Mouse (Mus musculus) liver, embryonic 15.5 days (tissue): ENCODE results near the gene Cep72. TPM values are rescaled to one million over a fixed set of nuclear protein-coding genes. Genes with fewer than 3 reads are reported as not detected.

Source experiments
- ATAC-seq: fragments of 200-750 bp; cut with Nextera tagmentation; 2 replicates; pipeline ENCODE4 v1.8.0; 2017; ENCODE audit warnings: moderate number of reproducible peaks, mild to moderate bottlenecking, moderate library complexity; ENCODE audit not compliant: insufficient read depth
- H3K27ac ChIP-seq: fragments of 300-500 bp; sonication (generic); replicated peaks from 2 replicates; pipeline ENCODE4 v1.5.1; 2015; ENCODE audit warnings: mild to moderate bottlenecking, inconsistent platforms
- H3K27me3 ChIP-seq: fragments of 300-500 bp; sonication (generic); 2 replicates; pipeline ENCODE4 v1.6.1; 2015; ENCODE audit warnings: mild to moderate bottlenecking, inconsistent platforms
- H3K36me3 ChIP-seq: fragments of 300-500 bp; sonication (generic); replicated peaks from 2 replicates; pipeline ENCODE4 v1.6.1; 2015; ENCODE audit warnings: moderate library complexity, mild to moderate bottlenecking, inconsistent platforms
- H3K4me1 ChIP-seq: fragments of 300-500 bp; sonication (generic); replicated peaks from 2 replicates; pipeline ENCODE4 v1.6.1; 2015; ENCODE audit warnings: inconsistent platforms
- H3K4me2 ChIP-seq: fragments of 300-500 bp; sonication (generic); 2 replicates; pipeline ENCODE4 v1.6.1; 2015; ENCODE audit warnings: moderate library complexity, mild to moderate bottlenecking, inconsistent platforms
- H3K4me3 ChIP-seq: fragments of 300-500 bp; sonication (generic); replicated peaks from 2 replicates; pipeline ENCODE4 v1.5.1; 2015; ENCODE audit warnings: mild to moderate bottlenecking, inconsistent platforms
- H3K9ac ChIP-seq: fragments of 300-500 bp; sonication (generic); 2 replicates; pipeline ENCODE4 v1.6.1; 2015; ENCODE audit warnings: moderate library complexity, mild to moderate bottlenecking, inconsistent platforms
- H3K9me3 ChIP-seq: fragments of 300-500 bp; sonication (generic); replicated peaks from 2 replicates; pipeline ENCODE4 v1.6.1; 2016; ENCODE audit warnings: inconsistent platforms
- WGBS: fragments of 180-500 bp; shearing (Covaris S2); methylation state at CpG from one replicate; pipeline ENCODE4 v1.1.7; 2015; ENCODE audit warnings: mixed read lengths; ENCODE audit not compliant: insufficient replicate concordance; 5-methylcytosine and 5-hydroxymethylcytosine counted together
- polyA plus RNA-seq: library from polyadenylated mRNA; unstranded; fragments of >200 nt; fragmentation: Nextera tagmentation; extraction: Ambion mirVana; gene quantifications from 2 replicates; pipeline ENCODE4 v1.2.1, GENCODE M21; 2015

The Cep72 gene
- polyA plus RNA-seq: 6.8 and 7.2 TPM in 2 replicates

- peaks cover 44% of the 10 kb centered on the region for H3K4me1 ChIP-seq
- no peaks in the 10 kb centered on the region for H3K9me3 ChIP-seq
- peak within 1 kb of the TSS; percentile 85 for H3K27ac ChIP-seq
- peak within 1 kb of the TSS; percentile 66 for H3K4me2 ChIP-seq
- ATAC-seq: peak; percentile 89
- H3K27me3 ChIP-seq: no peaks in the 10 kb centered on the region
- WGBS: 2% methylated on average over 48 of the region's 48 CpGs
- H3K4me3 ChIP-seq: peak within 1 kb of the TSS; percentile 78
- peaks cover 10% of the 10 kb centered on the region for H3K36me3 ChIP-seq
- H3K9ac ChIP-seq: peak within 1 kb of the TSS; percentile 86
Observed at GRCm38 (mm10) chr13:74061613-74062377, at the start of gene Cep72. Gene Cep72, minus strand, starts transcription at chr13:74062299.

- Histone ChIP-seq H3K4me3 (no peak overlapping the region), H3K9ac (no peak overlapping the region), H3K27me3 (no peaks in the 10 kb centered on the region), H3K4me2 (no peak overlapping the region), H3K9me3 (no peaks in the 10 kb centered on the region), H3K4me1 (no peaks in the 10 kb centered on the region), H3K36me3 (no peaks in the 10 kb centered on the region), H3K27ac (no peak overlapping the region)
- ATAC-seq: no peak
- WGBS: 61% methylated on average over 2 of the region's 2 CpGs
Observed at GRCm38 (mm10) chr13:74107410-74107809, 45.3 kb upstream of the Cep72 start.

GRCm38 (mm10) chr13:74104417-74104816 lies 42.3 kb upstream of the Cep72 start:
- H3K4me2 ChIP-seq: no peak overlapping the region
- H3K36me3 ChIP-seq: no peaks in the 10 kb centered on the region
- no peak overlapping the region for H3K4me3 ChIP-seq
- H3K9ac ChIP-seq: no peak overlapping the region
- H3K4me1 ChIP-seq: no peaks in the 10 kb centered on the region
- H3K27me3 ChIP-seq: no peaks in the 10 kb centered on the region
- H3K27ac ChIP-seq: no peak overlapping the region
- H3K9me3 ChIP-seq: no peaks in the 10 kb centered on the region
- 68% methylated on average over 7 of the region's 7 CpGs for WGBS
- ATAC-seq: no peak

- H3K9me3 ChIP-seq: no peaks in the 10 kb centered on the region
- no peaks in the 10 kb centered on the region for H3K4me1 ChIP-seq
- peaks cover 4% of the 10 kb centered on the region for H3K27me3 ChIP-seq
- H3K4me3 ChIP-seq: no peak overlapping the region
- H3K9ac ChIP-seq: no peak overlapping the region
- WGBS: 67% methylated on average over 4 of the region's 4 CpGs
- ATAC-seq: no peak
- H3K4me2 ChIP-seq: no peak overlapping the region
- no peaks in the 10 kb centered on the region for H3K36me3 ChIP-seq
- no peak overlapping the region for H3K27ac ChIP-seq
Observed at GRCm38 (mm10) chr13:74102831-74103582, 40.9 kb upstream of the Cep72 start.

- no peak for ATAC-seq
- no peaks in the 10 kb centered on the region for H3K4me1 ChIP-seq
- no peak overlapping the region for H3K9ac ChIP-seq
- no peak overlapping the region for H3K4me3 ChIP-seq
- H3K9me3 ChIP-seq: no peaks in the 10 kb centered on the region
- WGBS: 64% methylated on average over 8 of the region's 8 CpGs
- H3K27ac ChIP-seq: no peak overlapping the region
- H3K4me2 ChIP-seq: no peak overlapping the region
- no peaks in the 10 kb centered on the region for H3K36me3 ChIP-seq
- peaks cover 4% of the 10 kb centered on the region for H3K27me3 ChIP-seq
Observed at GRCm38 (mm10) chr13:74102108-74102830, 40.2 kb upstream of the Cep72 start.

- no peak for ATAC-seq
- Histone ChIP-seq H3K4me1 (no peaks in the 10 kb centered on the region), H3K36me3 (no peaks in the 10 kb centered on the region), H3K4me3 (no peak overlapping the region), H3K27ac (no peak overlapping the region), H3K4me2 (no peak overlapping the region), H3K27me3 (peaks cover 4% of the 10 kb centered on the region), H3K9me3 (no peaks in the 10 kb centered on the region), H3K9ac (no peak overlapping the region)
- 63% methylated on average over 6 of the region's 6 CpGs for WGBS
Observed at GRCm38 (mm10) chr13:74098913-74099312, 36.8 kb upstream of the Cep72 start.

- no peak overlapping the region for H3K4me3 ChIP-seq
- no peaks in the 10 kb centered on the region for H3K9me3 ChIP-seq
- H3K36me3 ChIP-seq: no peaks in the 10 kb centered on the region
- no peak overlapping the region for H3K9ac ChIP-seq
- no peak for ATAC-seq
- 27% methylated on average over 2 of the region's 2 CpGs for WGBS
- peaks cover 4% of the 10 kb centered on the region for H3K27me3 ChIP-seq
- no peak overlapping the region for H3K27ac ChIP-seq
- H3K4me1 ChIP-seq: no peaks in the 10 kb centered on the region
- H3K4me2 ChIP-seq: no peak overlapping the region
Observed at GRCm38 (mm10) chr13:74096715-74097363, 34.7 kb upstream of the Cep72 start.

- no peak overlapping the region for H3K4me2 ChIP-seq
- 44% methylated on average over 2 of the region's 2 CpGs for WGBS
- no peaks in the 10 kb centered on the region for H3K4me1 ChIP-seq
- ATAC-seq: no peak
- H3K9ac ChIP-seq: no peak overlapping the region
- H3K9me3 ChIP-seq: no peaks in the 10 kb centered on the region
- no peak overlapping the region for H3K4me3 ChIP-seq
- peaks cover 4% of the 10 kb centered on the region for H3K27me3 ChIP-seq
- H3K27ac ChIP-seq: no peak overlapping the region
- H3K36me3 ChIP-seq: no peaks in the 10 kb centered on the region
Observed at GRCm38 (mm10) chr13:74095936-74096335, 33.8 kb upstream of the Cep72 start.

GRCm38 (mm10) chr13:74090265-74090664 lies 28.2 kb upstream of the Cep72 start:
- ATAC-seq: no peak
- WGBS: 30% methylated on average over 3 of the region's 3 CpGs

GRCm38 (mm10) chr13:74073369-74073768 lies 11.3 kb upstream of the Cep72 start:
- Histone ChIP-seq H3K4me3 (no peak overlapping the region), H3K4me1 (peaks cover 20% of the 10 kb centered on the region), H3K4me2 (no peak overlapping the region), H3K27ac (no peak overlapping the region), H3K9ac (no peak overlapping the region), H3K9me3 (no peaks in the 10 kb centered on the region), H3K27me3 (peaks cover 32% of the 10 kb centered on the region), H3K36me3 (no peaks in the 10 kb centered on the region)
- WGBS: 71% methylated on average over 7 of the region's 7 CpGs
- ATAC-seq: no peak

More at GRCm38 (mm10) chr13:74090265-74090664, 28.2 kb upstream of the Cep72 start:
- Histone ChIP-seq H3K4me2 (no peak overlapping the region), H3K9ac (no peak overlapping the region), H3K9me3 (no peaks in the 10 kb centered on the region), H3K36me3 (no peaks in the 10 kb centered on the region), H3K4me3 (no peak overlapping the region), H3K27ac (no peak overlapping the region), H3K4me1 (no peaks in the 10 kb centered on the region), H3K27me3 (peaks cover 6% of the 10 kb centered on the region; the same call in 1 of the 2 replicates)
